Mouse (Mus musculus) ZHBTc4 (cell line): ENCODE results near the gene Dnmbp.
A peak's percentile ranks its signal among the peaks of the same experiment; 100 is the strongest.

Source experiments
- DNase-seq: peaks from one replicate; pipeline ENCODE4 v3.0.0-alpha.2; 2011; ENCODE audit warnings: low read depth, low spot score

Gene Dnmbp

DNA sequence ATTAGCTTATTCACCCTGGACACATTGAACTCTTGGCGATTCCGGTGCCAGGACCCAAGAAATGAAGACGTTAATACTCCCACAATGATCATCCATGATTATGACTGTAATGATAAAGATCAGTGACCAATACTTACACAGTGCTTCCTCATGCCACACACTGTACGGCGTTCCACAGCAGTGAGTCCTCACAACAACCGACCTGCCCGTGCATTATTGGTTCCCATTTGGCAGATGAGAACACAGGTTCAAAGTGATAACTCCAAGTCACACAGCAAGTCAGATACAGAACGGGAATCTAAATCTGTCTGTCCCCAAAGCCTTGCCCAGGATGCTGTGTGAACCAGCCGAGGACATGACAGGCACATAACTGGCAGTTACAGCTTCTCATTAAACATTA is 25.0 kb downstream of the Dnmbp start:
- DNase-seq: no peak

DNA sequence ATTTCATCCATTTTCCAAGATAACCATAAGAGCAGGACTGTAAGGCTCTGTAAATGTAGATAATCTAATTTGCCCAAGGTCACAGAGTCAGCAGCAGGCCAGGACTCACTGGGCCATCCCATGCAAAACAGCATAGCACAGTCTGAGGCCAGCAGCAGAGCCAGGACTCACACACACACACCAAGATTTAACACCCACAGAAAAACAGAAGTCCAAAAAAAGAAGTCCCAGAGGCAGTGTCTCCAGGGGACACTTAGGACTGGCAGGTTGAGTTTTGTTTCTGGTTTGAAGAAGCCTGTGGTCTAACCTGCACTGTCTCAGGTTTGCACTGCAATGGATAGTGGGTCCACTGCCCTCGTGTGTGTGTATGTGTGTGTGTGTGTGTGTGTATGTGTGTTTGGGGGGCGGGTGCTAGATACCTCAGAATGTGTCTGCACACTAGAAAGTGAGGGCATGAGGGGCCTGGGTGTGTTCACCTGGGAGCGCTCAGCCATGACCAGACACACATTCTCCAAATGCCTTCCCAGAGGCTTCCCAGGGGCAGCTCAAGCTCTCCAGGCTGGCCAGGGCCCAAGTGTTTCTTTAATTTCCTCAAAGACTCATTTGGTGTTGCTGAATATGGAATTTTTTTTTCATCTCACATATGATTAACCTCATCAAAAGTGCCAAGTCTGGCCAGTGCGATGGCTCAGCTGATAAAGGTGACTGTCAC is 27.1 kb downstream of the Dnmbp start:
- no peak for DNase-seq

DNA sequence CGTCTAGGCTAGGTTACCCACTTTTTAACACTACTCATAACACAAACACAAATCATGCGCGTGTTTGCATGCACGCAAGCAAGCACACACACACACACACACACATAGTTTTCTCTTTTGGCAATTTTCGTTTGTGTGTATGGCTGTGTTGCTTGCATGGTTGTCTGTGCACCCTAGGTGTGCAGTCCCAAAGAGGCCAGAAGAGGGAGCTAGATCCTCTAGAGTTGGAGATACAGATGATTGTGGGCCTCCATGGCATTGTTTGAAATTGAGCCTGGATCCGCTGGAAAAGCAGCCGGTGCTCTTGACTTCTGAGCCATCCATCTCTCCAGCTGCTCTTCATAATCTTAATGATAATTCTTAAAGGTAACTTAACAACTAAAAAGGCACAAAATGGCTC is 33.5 kb downstream of the Dnmbp start:
- peak; percentile 81 for DNase-seq

DNA sequence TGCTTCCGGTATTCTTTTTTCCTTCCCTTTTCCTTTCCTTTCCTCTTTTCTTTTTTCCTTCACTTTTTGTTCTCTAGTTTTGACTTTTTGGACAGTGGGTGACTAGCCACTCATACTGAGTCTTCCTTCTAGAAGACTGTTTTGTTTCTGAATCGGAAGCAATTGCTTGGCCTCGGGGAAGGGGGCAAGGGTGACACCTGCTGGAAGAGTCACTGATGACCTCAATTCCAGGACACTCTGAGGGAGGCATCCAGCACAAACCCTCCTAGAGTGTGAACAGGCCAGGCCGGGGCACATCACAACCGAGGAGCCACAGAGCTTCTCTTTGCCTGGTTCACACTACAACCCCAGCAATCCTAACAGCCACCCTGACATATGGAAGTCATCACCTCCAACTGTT is 34.0 kb downstream of the Dnmbp start:
- peak; percentile 77 for DNase-seq

DNA sequence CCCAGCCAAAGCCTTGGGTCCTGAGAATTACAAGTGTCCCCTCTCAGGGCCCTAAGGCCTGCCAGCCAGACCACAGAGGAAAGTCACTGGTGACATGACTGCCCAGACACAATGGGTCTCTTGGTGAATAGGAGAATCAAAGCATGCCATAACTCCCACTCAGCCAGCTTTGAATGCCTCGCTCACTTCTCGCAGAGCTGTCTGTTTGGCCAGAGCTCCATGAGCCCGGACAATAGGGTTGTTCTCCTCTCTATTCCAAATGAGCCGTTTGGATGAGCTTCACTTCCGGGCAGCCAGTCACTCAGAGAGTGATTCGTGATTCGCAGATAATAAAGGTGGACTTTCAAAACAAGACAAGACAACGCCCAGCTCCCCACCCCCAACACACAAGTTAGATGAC is 34.9 kb downstream of the Dnmbp start:
- no peak for DNase-seq

DNA sequence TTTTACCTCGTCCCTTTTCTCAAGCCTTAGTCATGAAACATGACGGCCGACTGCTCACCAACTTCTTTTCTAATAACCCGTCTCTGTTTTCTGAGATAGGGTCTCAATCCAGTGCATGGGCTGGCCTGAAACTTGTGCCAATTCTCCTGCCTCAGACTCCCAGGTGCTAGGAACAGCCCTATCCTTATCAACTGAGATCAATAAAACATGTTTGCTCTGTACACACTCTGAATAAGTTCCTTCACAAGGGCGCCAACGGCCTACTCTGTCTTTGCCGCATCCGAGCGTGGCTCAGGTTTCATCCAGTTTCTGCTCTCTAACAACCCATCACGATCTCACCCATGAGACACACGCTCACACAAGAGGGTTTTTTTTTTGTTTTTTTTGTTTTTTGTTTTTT is 35.7 kb downstream of the Dnmbp start:
- DNase-seq: no peak

DNA sequence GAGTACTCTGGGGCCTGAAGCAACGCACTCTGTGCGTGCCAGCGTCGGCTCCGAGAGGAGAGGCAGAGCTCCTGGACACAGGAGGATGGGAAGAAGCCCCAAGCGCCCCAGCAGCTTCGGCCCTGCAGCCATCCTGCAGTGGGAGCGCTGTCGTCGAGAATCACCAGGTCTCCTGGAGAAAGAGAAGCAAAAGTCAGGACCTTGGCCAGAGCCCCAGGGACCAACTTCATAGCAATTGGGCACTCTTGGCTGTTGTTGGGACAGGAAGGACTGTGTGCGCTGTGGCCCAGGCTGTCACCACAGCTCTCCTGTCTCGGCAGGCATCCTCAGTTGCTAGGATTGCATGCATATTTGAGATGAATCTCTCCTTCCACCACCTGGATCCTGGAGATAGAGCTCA is 37.1 kb downstream of the Dnmbp start:
- peak; percentile 54 for DNase-seq

DNA sequence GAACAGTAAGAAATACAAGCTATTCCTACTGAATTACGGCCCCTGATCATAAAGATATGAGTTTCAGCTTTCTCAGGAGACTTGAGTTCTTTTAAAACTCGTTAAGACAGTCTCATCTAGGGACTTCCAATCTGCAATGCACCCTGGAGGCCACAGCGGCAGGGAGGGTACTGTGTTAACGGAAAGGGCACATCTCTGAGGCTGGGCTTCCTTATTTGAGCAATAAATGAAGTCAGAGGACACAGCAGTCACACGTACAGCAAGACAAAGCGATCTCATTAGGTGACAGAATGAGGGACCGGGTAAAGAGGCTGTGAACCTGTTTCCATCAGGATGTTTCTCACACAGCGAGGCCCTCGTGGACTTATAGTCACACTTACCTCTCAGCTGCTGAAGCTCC is 39.3 kb downstream of the Dnmbp start:
- DNase-seq: no peak

DNA sequence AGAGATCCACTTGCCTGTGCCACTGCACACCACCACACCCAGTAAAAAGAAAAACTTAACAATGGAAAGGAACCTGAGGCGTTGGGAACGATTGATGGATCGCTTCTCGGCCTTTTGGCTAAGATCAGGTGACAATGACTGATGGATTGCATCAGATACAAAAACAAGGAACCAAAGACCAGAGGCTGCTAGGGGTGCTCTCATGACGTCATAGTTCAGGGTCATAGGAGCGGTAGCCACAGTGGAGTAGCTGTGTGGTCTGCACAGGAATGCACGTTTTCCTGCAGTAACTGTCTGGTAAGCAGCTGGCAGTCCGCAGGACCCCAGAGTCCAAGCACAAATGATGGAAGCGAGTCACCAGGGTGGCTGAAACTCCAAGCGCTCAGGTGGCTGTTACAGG is 41.4 kb downstream of the Dnmbp start:
- no peak for DNase-seq

DNA sequence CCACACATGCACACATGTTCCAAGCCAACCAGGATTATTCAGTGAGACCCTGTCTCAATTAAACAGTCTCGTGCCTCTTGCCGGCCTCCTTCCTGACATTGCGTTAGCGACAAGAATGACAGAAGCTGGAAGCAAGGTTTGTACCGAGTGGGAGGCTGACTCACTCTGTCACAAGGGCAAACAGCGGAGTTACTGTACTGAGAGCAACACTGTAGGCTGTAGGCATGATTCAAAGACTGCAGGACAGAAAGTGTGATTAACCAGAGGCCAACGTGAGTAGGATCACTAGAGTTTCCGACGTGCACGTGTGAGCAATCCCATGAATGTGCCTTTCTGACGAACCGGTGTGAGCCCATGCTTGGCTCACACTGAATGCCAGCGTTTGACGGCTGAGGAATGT is 43.5 kb downstream of the Dnmbp start:
- no peak for DNase-seq

DNA sequence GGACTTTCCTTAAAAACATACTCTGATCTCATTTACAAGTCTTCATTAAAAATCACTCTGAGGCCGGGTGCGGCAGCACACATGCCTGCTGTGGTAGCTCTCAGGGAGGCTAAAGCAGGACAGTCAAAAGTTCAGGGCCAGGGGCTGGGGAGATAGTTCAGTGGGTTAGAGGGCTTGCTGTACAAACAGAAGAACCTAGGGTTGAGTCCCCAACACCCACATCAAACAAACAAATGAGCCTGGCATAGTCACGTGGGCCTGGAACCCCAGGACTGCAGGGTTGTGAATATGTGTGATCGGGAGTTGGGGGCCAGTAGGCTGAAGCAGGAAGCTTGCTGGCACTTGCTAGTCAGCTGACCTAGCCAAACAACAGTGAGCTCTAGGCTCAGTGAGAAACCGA is 44.0 kb downstream of the Dnmbp start:
- no peak for DNase-seq

DNA sequence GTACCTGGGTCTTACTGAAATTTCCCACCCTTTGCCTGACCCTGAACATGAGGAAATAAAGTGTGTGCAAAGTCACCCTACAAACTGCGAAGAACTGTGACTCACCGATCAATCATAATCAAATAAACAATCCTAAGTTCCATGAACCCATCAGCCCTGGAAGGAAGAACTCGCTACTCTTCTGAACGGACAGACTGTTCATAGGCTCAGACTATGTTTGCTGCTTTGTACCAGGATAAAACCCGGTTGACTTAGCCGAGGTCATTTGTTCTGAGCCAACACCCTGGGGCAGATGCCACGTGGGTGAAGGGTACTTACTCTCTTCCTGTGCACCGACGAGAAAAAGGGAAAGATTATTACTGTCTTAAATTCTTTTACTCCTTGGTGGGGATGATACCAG is 45.2 kb downstream of the Dnmbp start:
- no peak for DNase-seq

DNA sequence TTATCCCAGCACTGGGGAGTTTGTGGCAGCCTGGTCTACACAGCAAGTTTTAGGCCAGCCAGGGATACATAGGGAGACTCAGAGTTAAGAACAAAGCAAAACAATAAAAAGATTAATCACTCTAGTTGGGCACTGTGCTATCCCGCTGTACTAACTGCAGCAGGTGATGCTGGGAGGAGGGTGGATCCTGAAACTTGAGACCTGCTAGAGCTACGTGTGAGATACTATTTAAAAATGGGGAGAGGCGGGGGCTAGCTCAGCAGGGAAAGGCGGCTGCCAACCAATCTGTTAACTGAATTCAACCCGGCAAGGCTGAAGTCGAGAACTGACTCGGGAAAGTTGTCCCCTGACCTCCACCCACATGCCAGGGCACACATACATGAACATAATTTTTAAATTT is 45.9 kb downstream of the Dnmbp start:
- peak; percentile 79 for DNase-seq

DNA sequence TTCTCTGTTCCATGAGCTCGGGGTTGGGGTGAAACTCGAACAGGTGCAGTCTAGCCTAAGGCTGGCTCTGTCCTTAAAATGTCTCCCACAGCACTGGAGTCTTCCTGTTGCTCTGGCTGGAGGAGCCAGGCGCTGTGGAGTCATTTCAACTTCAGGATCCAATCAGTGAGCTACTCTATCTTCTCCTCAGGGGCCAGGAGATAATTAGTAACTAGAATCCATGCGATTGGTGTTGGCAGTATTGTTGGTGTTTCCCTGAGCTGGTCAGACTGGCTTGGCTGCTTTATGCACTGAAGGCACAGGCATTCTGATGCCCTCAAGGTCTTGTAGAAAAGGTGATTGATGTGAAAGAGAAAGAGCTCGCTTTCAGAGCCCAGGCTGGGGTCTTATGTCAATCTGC is 49.5 kb downstream of the Dnmbp start:
- DNase-seq: peak; percentile 61

DNA sequence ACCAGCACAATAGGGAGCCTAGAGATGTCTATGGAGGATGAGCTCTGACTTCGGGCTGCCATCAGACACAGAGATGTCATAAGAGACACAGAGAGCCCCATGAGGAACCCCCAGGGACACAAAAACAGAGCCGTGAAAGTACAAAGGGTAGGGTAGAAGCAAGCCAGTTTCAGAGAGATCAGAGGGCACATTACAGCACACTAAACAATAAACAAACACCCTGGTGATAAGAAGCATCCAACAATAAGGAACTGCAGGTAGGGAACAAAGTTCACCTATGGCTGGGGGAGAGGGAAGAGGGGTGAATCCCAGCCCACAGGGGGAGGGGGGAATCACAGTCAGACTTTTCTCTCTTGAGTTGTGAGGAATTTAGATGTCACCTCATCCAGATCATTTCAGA is 52.3 kb downstream of the Dnmbp start:
- DNase-seq: no peak

DNA sequence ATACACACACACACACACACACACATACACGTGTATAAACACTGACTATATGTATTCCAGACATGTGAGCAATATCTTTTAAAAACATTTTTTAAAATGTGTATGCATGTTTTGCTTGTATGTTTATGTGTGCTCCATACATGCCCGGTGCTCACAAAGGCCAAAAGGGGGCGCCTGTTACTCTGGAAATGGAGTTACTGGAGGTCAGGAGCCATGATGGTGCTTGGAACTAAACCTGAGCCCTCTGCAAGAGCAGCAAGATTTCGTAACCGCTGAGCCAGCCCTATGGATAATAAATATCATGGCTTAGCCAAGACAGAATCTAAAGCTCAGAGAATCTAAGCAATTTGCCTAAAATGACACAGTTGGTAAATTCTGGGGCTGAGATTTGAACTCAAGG is 52.7 kb downstream of the Dnmbp start:
- DNase-seq: peak; percentile 59

DNA sequence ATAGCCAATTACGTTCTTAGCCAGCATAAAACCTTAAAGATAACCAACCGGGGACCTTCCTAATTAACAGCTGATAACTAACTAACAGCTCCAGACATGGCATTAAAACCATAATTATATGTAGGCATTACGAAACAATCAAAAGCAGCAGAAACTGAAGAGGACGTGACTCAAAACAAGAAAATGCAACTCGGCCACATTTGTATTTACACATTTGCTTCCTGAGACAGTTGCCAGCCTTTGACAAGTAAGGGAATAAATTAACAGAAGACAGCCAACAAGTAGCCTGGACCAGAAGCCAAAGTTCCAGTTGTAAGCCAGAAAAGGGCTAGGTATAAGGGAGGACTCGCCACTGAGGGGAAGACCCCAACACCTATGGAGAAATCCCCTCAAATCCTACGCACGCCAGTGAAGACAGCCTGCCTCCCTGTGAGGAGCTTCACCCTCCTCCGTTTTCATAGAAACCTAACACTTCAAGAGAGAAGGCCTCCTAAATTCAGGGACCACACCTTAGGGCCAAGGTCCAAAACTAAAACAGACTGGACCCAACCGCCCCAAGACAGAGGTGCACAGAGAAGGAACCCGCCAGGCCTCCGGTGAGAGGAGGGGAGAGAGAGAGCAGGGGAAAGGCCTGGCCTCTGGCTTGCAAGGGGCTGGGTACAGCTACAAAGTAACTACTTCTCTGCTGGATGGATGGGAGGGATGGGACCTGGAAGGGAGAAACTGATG is 53.5 kb downstream of the Dnmbp start:
- peak; percentile 66 for DNase-seq

DNA sequence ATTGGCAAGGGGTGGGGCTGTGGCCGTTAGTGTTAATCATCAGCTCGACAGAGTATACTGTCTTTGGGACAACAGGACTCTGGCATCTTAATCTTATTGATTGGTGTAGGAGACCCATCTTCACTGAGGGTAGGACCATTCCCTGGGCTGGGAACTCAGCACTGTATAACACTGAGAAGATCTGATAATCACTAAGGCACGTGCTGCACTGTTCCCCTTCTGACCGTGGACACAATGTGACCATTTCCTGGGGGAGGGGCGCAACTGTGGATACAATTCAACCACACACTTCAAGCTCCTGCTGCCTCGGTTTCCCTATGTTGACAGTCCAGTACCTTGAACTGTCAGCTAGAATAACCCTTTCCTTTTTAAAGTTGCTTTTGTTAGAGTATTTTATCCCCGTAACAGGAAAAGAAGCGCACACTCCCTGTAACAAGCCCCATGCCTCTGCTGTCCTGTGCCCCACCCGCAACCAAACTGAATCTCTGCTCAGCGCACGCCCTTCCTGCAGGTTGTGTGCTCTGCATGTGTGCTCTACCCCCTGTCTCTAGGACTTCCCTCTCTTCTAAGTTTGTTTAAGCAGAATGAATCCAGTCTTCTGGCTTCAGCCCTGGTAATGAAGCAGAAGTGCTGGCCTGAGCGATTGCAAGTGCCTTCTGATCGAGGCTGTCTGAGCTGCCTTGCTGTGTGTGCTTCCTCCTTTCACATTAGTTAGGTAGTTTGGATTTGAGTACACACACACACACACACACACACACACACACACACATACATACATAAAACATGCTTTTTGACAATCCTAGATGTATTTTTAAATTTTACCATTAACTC is 55.1 kb downstream of the Dnmbp start:
- DNase-seq: no peak

DNA sequence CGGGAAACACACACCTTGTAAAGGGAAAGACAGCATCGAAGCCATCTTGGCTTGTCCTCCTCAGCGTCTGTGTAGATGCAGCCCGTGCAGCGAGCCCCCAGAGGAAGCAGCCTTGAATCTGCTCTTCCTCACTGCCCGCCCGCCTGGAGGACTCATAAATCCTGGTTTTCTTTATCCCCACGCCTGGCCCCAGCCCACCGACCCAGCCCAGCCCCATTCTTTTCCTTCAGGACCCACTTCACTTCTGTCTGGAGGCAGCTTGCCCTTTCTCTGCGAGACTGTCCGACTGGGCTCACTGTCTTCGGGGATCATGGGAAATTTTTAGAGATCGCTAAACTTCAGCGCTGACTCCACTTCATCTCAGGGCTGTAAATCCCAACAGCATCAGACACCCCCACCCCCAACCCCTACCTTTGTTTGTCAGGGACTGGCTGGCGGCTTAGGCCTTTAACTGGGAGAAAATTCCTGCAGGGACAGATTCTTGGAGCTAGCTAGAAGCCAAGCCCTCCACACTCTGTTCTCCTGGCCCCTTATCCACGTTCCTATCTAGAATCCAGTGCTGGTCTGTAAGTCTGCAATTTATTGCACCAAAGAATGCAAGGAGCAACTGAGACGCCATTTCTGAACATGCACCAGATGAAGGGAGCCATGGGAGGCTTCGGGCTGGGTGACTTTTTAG is 57.0 kb downstream of the Dnmbp start:
- DNase-seq: peak; percentile 62

DNA sequence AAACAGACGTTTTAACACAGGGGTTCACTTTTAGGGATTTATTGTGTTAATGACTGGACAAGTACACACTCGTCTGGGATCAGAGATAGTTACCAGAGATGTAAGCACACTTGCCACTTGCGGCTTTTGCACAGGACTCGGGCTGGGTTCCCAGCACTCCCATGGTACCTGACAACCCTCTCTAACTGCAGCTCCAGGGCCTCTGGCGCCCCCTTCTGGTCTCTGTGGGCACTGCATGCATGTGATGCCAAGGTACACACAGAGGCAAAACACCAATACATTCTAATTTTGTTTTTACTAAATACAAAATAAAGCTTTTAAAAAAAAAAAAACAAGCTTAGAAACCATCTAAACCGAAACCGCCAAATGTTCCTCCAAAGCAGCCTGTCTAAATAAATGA is 58.4 kb downstream of the Dnmbp start:
- peak; percentile 59 for DNase-seq

DNA sequence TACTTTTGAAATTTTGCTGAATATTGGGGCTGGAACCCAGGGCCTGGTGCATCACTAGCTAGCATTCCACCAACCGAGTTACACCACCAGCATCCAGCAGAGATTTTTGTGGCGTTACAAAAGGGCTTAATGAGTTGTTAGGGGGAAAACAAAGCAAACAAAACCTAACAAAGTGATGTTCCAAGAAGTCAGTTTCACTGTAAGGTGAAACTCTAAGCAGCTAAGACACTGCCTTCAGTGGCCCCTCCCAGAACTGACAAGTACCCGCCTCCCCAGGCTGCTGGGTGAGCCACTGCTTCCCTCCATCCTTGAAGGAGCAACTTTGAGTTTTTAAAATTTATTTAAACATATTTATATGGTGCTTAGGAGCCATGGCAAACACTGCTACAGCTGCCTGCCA is 59.6 kb downstream of the Dnmbp start:
- peak; percentile 62 for DNase-seq
